Mouse (Mus musculus) myocyte (in vitro differentiated cells): ENCODE data around the gene Farp1. TPM values are rescaled to one million over a fixed set of nuclear protein-coding genes. Genes with fewer than 3 reads are reported as not detected.

Experiments used
- H3K27me3 ChIP-seq: one replicate; pipeline ENCODE4 v1.6.1; 2011; ENCODE audit not compliant: control insufficient read depth, insufficient read depth, insufficient read length
- H3K36me3 ChIP-seq: one replicate; pipeline ENCODE4 v1.6.1; 2011; ENCODE audit not compliant: control insufficient read depth, insufficient read depth
- H3K4me2 ChIP-seq: one replicate; pipeline ENCODE4 v1.6.1; 2011; ENCODE audit warnings: low read depth, control low read depth
- H3K4me3 ChIP-seq: one replicate; pipeline ENCODE4 v1.5.1; 2011; ENCODE audit warnings: mild to moderate bottlenecking, control low read depth, moderate library complexity
- H3K79me2 ChIP-seq: one replicate; pipeline ENCODE4 v1.6.1; 2011; ENCODE audit not compliant: control insufficient read depth, insufficient read depth
- H3ac ChIP-seq: one replicate; pipeline ENCODE4 v1.6.1; 2011; ENCODE audit not compliant: control insufficient read depth, insufficient read length
- CEBPB ChIP-seq: IDR thresholded peaks from 2 replicates; pipeline ENCODE4 v1.6.1; 2011; ENCODE audit warnings: mild to moderate bottlenecking, moderate library complexity; ENCODE audit not compliant: poor library complexity, insufficient read depth, severe bottlenecking
- E2F4 ChIP-seq: IDR thresholded peaks from one replicate; pipeline ENCODE4 v1.6.1; 2011; ENCODE audit warnings: mild to moderate bottlenecking, control low read depth, moderate library complexity; ENCODE audit not compliant: insufficient read depth
- MAX ChIP-seq: IDR thresholded peaks from one replicate; pipeline ENCODE4 v1.6.1; 2011; ENCODE audit warnings: low read depth, mild to moderate bottlenecking, control low read depth
- MYOD1 ChIP-seq, 3 experiments: IDR thresholded peaks; one replicate each; pipeline ENCODE4 v1.6.1; 2011; ENCODE audit warnings: control low read depth in 2 of 3, low read depth in 2 of 3, mild to moderate bottlenecking in 2 of 3, moderate library complexity in 1 of 3; ENCODE audit not compliant: insufficient read length in 2 of 3, control insufficient read depth in 1 of 3
- MYOG ChIP-seq, 3 experiments: IDR thresholded peaks; one replicate each; pipeline ENCODE4 v1.6.1; 2011; ENCODE audit warnings: control low read depth in 2 of 3, low read depth in 2 of 3, mild to moderate bottlenecking in 2 of 3; ENCODE audit not compliant: insufficient read length in 2 of 3, control insufficient read depth in 1 of 3, insufficient read depth in 1 of 3
- POLR2A ChIP-seq: IDR thresholded peaks from one replicate; pipeline ENCODE4 v1.6.1; 2011; ENCODE audit warnings: low read depth, mild to moderate bottlenecking, control low read depth, moderate library complexity; ENCODE audit not compliant: insufficient read length
- POLR2AphosphoS2 ChIP-seq: IDR thresholded peaks from one replicate; pipeline ENCODE4 v1.6.1; 2011; ENCODE audit warnings: low read depth, control low read depth; ENCODE audit not compliant: insufficient read length
- REST ChIP-seq: IDR thresholded peaks from one replicate; pipeline ENCODE4 v1.6.1; 2011; ENCODE audit warnings: mild to moderate bottlenecking, control low read depth, moderate library complexity; ENCODE audit not compliant: insufficient read depth, insufficient read length
- SRF ChIP-seq: IDR thresholded peaks from one replicate; pipeline ENCODE4 v1.6.1; 2011; ENCODE audit warnings: low read depth; ENCODE audit not compliant: control insufficient read depth, insufficient read length
- TCF12 ChIP-seq: IDR thresholded peaks from one replicate; pipeline ENCODE4 v1.6.1; 2011; ENCODE audit warnings: mild to moderate bottlenecking, control low read depth; ENCODE audit not compliant: poor library complexity, insufficient read depth, severe bottlenecking
- TCF3 ChIP-seq: IDR thresholded peaks from one replicate; pipeline ENCODE4 v1.6.1; 2011; ENCODE audit warnings: low read depth, control low read depth; ENCODE audit not compliant: insufficient read length
- USF1 ChIP-seq: IDR thresholded peaks from one replicate; pipeline ENCODE4 v1.6.1; 2011; ENCODE audit warnings: low read depth, mild to moderate bottlenecking, control low read depth, moderate library complexity
- polyA plus RNA-seq: library from polyadenylated mRNA; unstranded; fragments of >200 nt; fragmentation: generic; extraction: Trizol; gene quantifications from one replicate; pipeline ENCODE4 v1.2.1, GENCODE M21; 2012; ENCODE audit warnings: missing spikeins

Gene Farp1
- polyA plus RNA-seq, 1 experiment: 29.7 TPM

DNA sequence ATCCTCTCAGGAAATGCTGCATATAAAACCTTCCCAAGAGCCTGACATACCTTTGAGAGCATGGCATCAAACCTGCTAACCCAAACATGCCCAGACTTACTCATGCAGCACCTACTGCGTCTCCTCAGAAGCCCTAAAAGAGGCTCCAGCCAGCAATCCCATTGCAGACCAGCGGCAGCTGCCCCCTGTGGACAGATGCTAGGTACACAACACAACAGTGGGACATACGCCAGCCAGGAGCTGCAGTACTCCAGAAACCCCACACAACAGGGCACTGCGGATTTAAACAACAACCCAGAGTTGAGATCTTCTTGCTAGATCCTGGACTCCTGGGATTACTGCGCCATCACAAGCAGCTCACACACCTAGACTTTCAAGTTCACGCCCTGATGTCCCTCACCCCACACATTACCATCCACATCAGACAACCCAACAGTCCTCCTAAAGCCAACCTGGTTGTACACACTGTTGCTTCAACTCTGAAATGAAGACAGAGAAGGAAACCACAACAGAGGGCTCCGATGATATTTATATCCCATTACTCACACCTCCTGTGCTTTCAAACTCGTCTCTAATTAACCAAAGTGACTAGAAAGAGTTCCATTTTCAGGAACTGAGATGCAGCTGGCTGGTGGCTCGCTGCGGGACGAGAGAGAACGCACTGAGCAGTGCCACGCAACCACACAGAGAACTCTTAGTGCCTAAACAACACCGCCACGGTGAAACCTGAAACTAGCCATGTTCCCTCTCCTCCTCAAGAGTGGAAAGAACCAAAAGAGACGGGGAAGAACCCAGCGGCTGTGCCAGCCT lies 289.7 kb downstream of the Farp1 start:
- no peaks in the 10 kb centered on the region for H3K36me3 ChIP-seq
- H3ac ChIP-seq: no peak overlapping the region
- H3K79me2 ChIP-seq: peaks cover 90% of the 10 kb centered on the region
- no peak overlapping the region for H3K4me3 ChIP-seq
- no peak overlapping the region for H3K4me2 ChIP-seq
- TF ChIP-seq POLR2AphosphoS2: no peak
- peak in 1 of 3 experiments; percentile 45 for TF ChIP-seq MYOD1 (IDR thresholded peaks at IDR 0.05; ENCODE audit: control insufficient read depth in 1 of 3, insufficient read length in 2 of 3, low read depth in 2 of 3)
- no peak for TF ChIP-seq MAX
- no peak for TF ChIP-seq TCF12
- peak in 1 of 3 experiments; percentile 22 for TF ChIP-seq MYOG (IDR thresholded peaks at IDR 0.05; ENCODE audit: control insufficient read depth in 1 of 3, insufficient read depth in 1 of 3, insufficient read length in 2 of 3, low read depth in 2 of 3)
- TF ChIP-seq CEBPB: no peak
- H3K27me3 ChIP-seq: no peaks in the 10 kb centered on the region

- TF ChIP-seq E2F4: no peak
- no peak for TF ChIP-seq TCF12
- TF ChIP-seq USF1: no peak
- TF ChIP-seq MAX: no peak
- TF ChIP-seq MYOG (IDR thresholded peaks at IDR 0.05; ENCODE audit: control insufficient read depth in 1 of 3, insufficient read depth in 1 of 3, insufficient read length in 2 of 3, low read depth in 2 of 3): no peak
- TF ChIP-seq SRF: no peak
- TF ChIP-seq REST: no peak
- no peak for TF ChIP-seq TCF3
- no peak for TF ChIP-seq POLR2AphosphoS2
- no peak for TF ChIP-seq MYOD1 (IDR thresholded peaks at IDR 0.05; ENCODE audit: control insufficient read depth in 1 of 3, insufficient read length in 2 of 3, low read depth in 2 of 3)
- TF ChIP-seq CEBPB: no peak
- TF ChIP-seq POLR2A: no peak
- no peak overlapping the region for H3K4me3 ChIP-seq
- no peaks in the 10 kb centered on the region for H3K36me3 ChIP-seq
- no peak overlapping the region for H3K4me2 ChIP-seq
- peaks cover 90% of the 10 kb centered on the region for H3K79me2 ChIP-seq
- no peak overlapping the region for H3ac ChIP-seq
- no peaks in the 10 kb centered on the region for H3K27me3 ChIP-seq
Measured at GRCm38 (mm10) chr14:121326432-121326831, 291.4 kb downstream of the Farp1 start.

DNA sequence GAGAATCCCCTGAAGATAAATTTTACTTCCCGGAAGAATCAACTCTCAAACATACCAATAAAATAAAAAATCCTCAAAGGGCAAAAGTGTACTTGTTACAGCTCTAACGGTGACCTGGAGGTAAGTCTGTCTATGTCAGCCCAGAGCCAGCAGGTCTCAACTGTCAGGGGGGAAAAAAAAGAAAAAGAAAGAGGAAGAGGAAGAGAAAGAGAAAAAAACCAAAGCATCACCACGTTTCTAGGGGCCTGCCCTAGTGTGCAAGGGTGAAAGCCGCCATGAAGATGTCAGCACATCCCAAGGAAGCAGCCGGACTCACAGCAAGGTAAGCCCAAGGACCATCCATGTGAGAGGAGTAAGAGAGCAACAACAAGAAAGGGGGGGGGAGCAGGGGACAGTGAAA lies 293.9 kb downstream of the Farp1 start:
- Histone ChIP-seq H3K4me2 (no peak overlapping the region), H3K36me3 (no peaks in the 10 kb centered on the region), H3K4me3 (no peak overlapping the region), H3K27me3 (no peaks in the 10 kb centered on the region), H3K79me2 (peaks cover 90% of the 10 kb centered on the region), H3ac (no peak overlapping the region)
- TF ChIP-seq TCF3 (no peak), MAX (no peak), REST (no peak), SRF (no peak), POLR2AphosphoS2 (no peak), CEBPB (no peak), TCF12 (no peak), MYOD1 (IDR thresholded peaks at IDR 0.05; ENCODE audit: control insufficient read depth in 1 of 3, insufficient read length in 2 of 3, low read depth in 2 of 3) (no peak), MYOG (IDR thresholded peaks at IDR 0.05; ENCODE audit: control insufficient read depth in 1 of 3, insufficient read depth in 1 of 3, insufficient read length in 2 of 3, low read depth in 2 of 3) (no peak), USF1 (no peak), POLR2A (no peak), E2F4 (no peak)

DNA sequence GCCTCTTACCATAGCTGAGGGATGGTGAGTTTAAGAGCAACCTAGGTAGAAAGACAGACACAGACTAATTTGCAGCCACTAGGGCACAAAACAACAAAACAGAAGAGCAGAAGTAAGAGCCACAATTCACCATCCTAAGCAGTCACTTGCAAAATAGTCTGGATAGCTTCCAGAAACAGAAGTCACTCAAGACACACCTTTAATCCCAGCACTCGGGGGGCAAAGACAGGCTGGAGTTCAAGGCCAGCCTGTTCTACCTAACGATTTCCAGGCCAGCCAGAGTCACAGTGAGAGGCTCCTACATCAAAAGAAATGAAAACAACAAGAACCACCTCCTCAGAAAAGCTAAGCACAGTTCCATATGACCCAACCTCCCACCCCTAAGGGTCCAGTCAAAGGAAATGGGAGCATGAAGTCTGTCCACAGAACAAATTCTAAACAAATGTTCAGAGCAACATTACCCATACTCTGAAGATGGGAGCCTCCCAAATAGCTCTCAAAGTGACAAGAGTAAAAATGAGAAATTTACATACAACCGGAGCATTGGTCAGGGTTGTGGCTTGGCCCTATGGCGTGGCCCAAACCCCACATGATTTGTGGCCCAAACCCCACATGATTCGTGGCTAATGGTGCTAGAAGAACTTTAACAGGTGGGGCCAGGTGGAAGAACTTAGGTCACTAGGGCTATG lies 294.5 kb downstream of the Farp1 start:
- H3K36me3 ChIP-seq: no peaks in the 10 kb centered on the region
- no peaks in the 10 kb centered on the region for H3K27me3 ChIP-seq
- TF ChIP-seq POLR2A (no peak), MAX (no peak), SRF (no peak)
- no peak overlapping the region for H3K4me2 ChIP-seq
- peaks cover 90% of the 10 kb centered on the region for H3K79me2 ChIP-seq
- H3K4me3 ChIP-seq: no peak overlapping the region
- H3ac ChIP-seq: no peak overlapping the region

GRCm38 (mm10) chr14:121330090-121330408 lies 295.0 kb downstream of the Farp1 start:
- Histone ChIP-seq H3K4me2 (no peak overlapping the region), H3K4me3 (no peak overlapping the region), H3K79me2 (peaks cover 90% of the 10 kb centered on the region), H3K27me3 (no peaks in the 10 kb centered on the region), H3K36me3 (no peaks in the 10 kb centered on the region), H3ac (no peak overlapping the region)
- TF ChIP-seq TCF12: no peak
- no peak for TF ChIP-seq USF1
- TF ChIP-seq MAX: no peak
- TF ChIP-seq TCF3: no peak
- TF ChIP-seq E2F4: no peak
- TF ChIP-seq SRF: no peak
- TF ChIP-seq CEBPB: no peak
- TF ChIP-seq MYOD1 (IDR thresholded peaks at IDR 0.05; ENCODE audit: control insufficient read depth in 1 of 3, insufficient read length in 2 of 3, low read depth in 2 of 3): no peak
- TF ChIP-seq POLR2A: no peak
- TF ChIP-seq REST: no peak
- no peak for TF ChIP-seq MYOG (IDR thresholded peaks at IDR 0.05; ENCODE audit: control insufficient read depth in 1 of 3, insufficient read depth in 1 of 3, insufficient read length in 2 of 3, low read depth in 2 of 3)
- no peak for TF ChIP-seq POLR2AphosphoS2
